Mouse (Mus musculus): ENCODE measurements around the gene Frmd5. TPM values are rescaled to one million over a fixed set of nuclear protein-coding genes. Genes with fewer than 3 reads are reported as not detected.

The Frmd5 gene
- 1.3 TPM for polyA plus RNA-seq (2014; fragmentation: Illumina TruSeq; extraction: RNeasy Lipid Tissue Mini Kit (QIAGEN cat#74804); ENCODE audit: low read depth, low replicate concordance)

DNA sequence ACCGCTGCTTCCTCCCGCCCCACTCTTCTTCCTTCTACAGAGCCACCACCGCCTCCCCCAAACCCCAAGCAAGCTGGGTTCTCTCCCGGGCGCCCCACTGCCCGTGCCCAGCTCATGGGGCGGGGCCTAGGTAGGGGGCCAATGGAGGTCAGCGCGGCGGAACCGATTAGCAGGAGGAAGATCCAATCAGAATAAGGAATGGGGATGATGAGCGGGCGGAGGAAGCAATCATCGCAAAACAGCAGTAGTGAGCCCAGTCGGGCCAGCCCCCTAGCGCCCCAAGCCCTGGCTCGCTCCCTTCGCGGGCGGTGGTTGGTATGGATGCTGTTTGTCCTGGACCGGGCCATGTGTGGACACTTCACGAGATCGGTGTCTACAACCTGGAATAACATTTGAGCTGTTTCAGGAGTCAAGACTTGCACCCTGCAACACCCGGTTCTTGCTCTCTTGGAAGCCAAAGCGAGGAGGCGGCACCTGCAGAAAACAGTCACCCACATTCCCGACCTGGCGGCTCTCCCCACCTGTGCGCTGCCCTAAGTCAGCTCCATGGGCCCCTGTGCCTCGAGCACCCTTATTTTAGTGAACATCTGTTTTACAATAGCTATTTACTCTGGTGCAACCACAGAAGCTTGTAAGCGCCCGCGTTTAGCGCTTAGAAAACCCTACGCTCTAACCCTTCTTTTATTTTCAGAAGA, at the start of gene Frmd5:
TSS of gene Frmd5 (minus strand) at position 129 of the 695 bp plus-strand sequence.

DNA sequence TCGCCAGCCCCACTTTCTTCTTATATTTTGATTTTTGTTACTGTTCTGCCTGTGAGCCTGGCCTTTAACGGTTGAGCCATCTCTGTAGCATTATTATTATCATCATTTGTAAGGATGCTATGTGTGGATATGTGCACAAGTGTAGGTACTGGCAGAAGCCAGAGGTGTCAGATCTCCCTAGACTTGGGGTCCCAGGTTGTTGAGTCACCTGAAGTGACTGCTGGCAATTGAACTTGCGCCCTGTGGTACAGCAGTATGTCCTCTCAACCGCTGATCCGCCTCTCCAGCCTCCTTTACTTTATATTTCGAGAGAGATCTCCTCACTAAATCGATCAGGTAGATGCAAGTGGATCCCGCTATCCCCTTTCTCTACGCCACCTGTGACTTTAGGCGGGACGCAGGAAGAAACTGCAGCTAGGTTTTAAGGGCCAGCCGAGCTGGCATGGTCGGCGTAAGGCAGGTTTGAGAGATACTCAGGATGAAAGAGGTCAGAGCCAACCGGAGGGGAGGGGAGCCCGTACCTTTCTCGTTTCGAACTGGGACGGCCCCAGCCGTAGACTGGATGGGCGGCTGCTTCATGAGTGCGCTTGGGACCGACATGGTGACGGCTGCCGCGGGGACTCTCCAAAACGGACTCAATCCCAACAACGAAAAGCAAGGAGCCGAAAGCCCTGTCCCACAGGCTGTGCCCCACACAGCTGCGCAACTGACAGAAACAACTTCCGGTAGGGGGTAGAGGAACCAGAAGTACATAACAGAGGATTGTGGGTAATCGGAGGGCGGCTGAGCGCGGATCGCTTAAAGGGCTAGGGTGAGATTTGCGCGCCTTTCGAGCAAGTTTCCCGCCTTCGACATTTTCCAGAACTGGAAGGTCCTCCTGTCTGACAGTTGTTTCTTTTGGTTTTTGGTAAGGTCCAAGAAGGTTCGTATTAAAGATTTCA, 300.7 kb downstream of the Frmd5 start, which contains the start of the genes Mfap1a and Wdr76:
TSS of gene Mfap1a (minus strand) at position 724 of the 941 bp plus-strand sequence.
TSS of gene Wdr76 (plus strand) at position 782 of the 941 bp plus-strand sequence.

Other genes with a start within 250 kb of the Frmd5 start
- gene Casc4, start 59.9 kb upstream of the Frmd5 start, polyA plus RNA-seq (2014; fragmentation: Illumina TruSeq; extraction: RNeasy Lipid Tissue Mini Kit (QIAGEN cat#74804); ENCODE audit: low read depth, low replicate concordance), result 49.4 TPM
- 70.3 TPM for gene Ctdspl2, start 148.9 kb upstream of the Frmd5 start, polyA plus RNA-seq (2014; fragmentation: Illumina TruSeq; extraction: RNeasy Lipid Tissue Mini Kit (QIAGEN cat#74804); ENCODE audit: low read depth, low replicate concordance)
- not detected for gene Mageb3, start 149.0 kb upstream of the Frmd5 start, polyA plus RNA-seq (2014; fragmentation: Illumina TruSeq; extraction: RNeasy Lipid Tissue Mini Kit (QIAGEN cat#74804); ENCODE audit: low read depth, low replicate concordance)
- gene Eif3j1, start 221.5 kb upstream of the Frmd5 start, polyA plus RNA-seq (2014; fragmentation: Illumina TruSeq; extraction: RNeasy Lipid Tissue Mini Kit (QIAGEN cat#74804); ENCODE audit: low read depth, low replicate concordance), result 62.2 TPM